Mouse (Mus musculus) myocyte (in vitro differentiated cells): ENCODE results near the gene Ccser1.

ENCODE experiments used
- E2F4 ChIP-seq: IDR thresholded peaks from one replicate; pipeline ENCODE4 v1.6.1; 2011; ENCODE audit warnings: mild to moderate bottlenecking, control low read depth, moderate library complexity; ENCODE audit not compliant: insufficient read depth
- MAX ChIP-seq: IDR thresholded peaks from one replicate; pipeline ENCODE4 v1.6.1; 2011; ENCODE audit warnings: low read depth, mild to moderate bottlenecking, control low read depth
- MYOD1 ChIP-seq, 3 experiments: IDR thresholded peaks; one replicate each; pipeline ENCODE4 v1.6.1; 2011; ENCODE audit warnings: control low read depth in 2 of 3, low read depth in 2 of 3, mild to moderate bottlenecking in 2 of 3, moderate library complexity in 1 of 3; ENCODE audit not compliant: insufficient read length in 2 of 3, control insufficient read depth in 1 of 3
- POLR2A ChIP-seq: IDR thresholded peaks from one replicate; pipeline ENCODE4 v1.6.1; 2011; ENCODE audit warnings: low read depth, mild to moderate bottlenecking, control low read depth, moderate library complexity; ENCODE audit not compliant: insufficient read length
- POLR2AphosphoS2 ChIP-seq: IDR thresholded peaks from one replicate; pipeline ENCODE4 v1.6.1; 2011; ENCODE audit warnings: low read depth, control low read depth; ENCODE audit not compliant: insufficient read length
- TCF3 ChIP-seq: IDR thresholded peaks from one replicate; pipeline ENCODE4 v1.6.1; 2011; ENCODE audit warnings: low read depth, control low read depth; ENCODE audit not compliant: insufficient read length

- TF ChIP-seq E2F4 = no peak
- TF ChIP-seq POLR2A = no peak
- no peak for TF ChIP-seq TCF3
- no peak for TF ChIP-seq MYOD1 (IDR thresholded peaks at IDR 0.05; ENCODE audit: control insufficient read depth in 1 of 3, insufficient read length in 2 of 3, low read depth in 2 of 3)
- TF ChIP-seq MAX = no peak
- no peak for TF ChIP-seq POLR2AphosphoS2
Observed at GRCm38 (mm10) chr6:61143031-61143430, 37.1 kb upstream of the Ccser1 start.
